Mouse (Mus musculus): ENCODE results near the gene Pole3. TPM values are rescaled to one million over a fixed set of nuclear protein-coding genes. Genes with fewer than 3 reads are reported as not detected.

Gene Pole3
- polyA plus RNA-seq (2014; fragmentation: Illumina TruSeq; extraction: RNeasy Lipid Tissue Mini Kit (QIAGEN cat#74804); ENCODE audit: low read depth, low replicate concordance), result 75.5 TPM

GRCm38 (mm10) chr4:62524651-62525488, at the start of gene Pole3, which contains the start of gene 4933430I17Rik:
Gene Pole3, minus strand, starts transcription at chr4:62525068.
Gene 4933430I17Rik, plus strand, starts transcription at chr4:62525369.

GRCm38 (mm10) chr4:62559797-62560329, 35.0 kb upstream of the Pole3 start, which contains the start of gene Rgs3:
Gene Rgs3, plus strand, starts transcription at chr4:62559847.

GRCm38 (mm10) chr4:62519849-62520233, 5.0 kb downstream of the Pole3 start, which contains the start of gene Alad:
Gene Alad, minus strand, starts transcription at chr4:62519918.

GRCm38 (mm10) chr4:62503374-62503970, 21.4 kb downstream of the Pole3 start, which contains the start of gene Hdhd3:
Gene Hdhd3, minus strand, starts transcription at chr4:62503467.

GRCm38 (mm10) chr4:62479937-62480708, 44.7 kb downstream of the Pole3 start, which contains the start of gene Bspry:
Gene Bspry, plus strand, starts transcription at chr4:62480053.

Other genes with a start within 250 kb of the Pole3 start
- gene Fkbp15, start 164.5 kb downstream of the Pole3 start, polyA plus RNA-seq (2014; fragmentation: Illumina TruSeq; extraction: RNeasy Lipid Tissue Mini Kit (QIAGEN cat#74804); ENCODE audit: low read depth, low replicate concordance), result 17.0 TPM
- gene Slc31a1, start 164.3 kb downstream of the Pole3 start, polyA plus RNA-seq (2014; fragmentation: Illumina TruSeq; extraction: RNeasy Lipid Tissue Mini Kit (QIAGEN cat#74804); ENCODE audit: low read depth, low replicate concordance), result 147 TPM
- gene Cdc26, start 116.4 kb downstream of the Pole3 start, polyA plus RNA-seq (2014; fragmentation: Illumina TruSeq; extraction: RNeasy Lipid Tissue Mini Kit (QIAGEN cat#74804); ENCODE audit: low read depth, low replicate concordance), result 68.4 TPM
- gene Prpf4, start 116.3 kb downstream of the Pole3 start, polyA plus RNA-seq (2014; fragmentation: Illumina TruSeq; extraction: RNeasy Lipid Tissue Mini Kit (QIAGEN cat#74804); ENCODE audit: low read depth, low replicate concordance), result 29.9 TPM
- not detected for gene Rnf183, start 89.8 kb downstream of the Pole3 start, polyA plus RNA-seq (2014; fragmentation: Illumina TruSeq; extraction: RNeasy Lipid Tissue Mini Kit (QIAGEN cat#74804); ENCODE audit: low read depth, low replicate concordance)
- gene Wdr31, start 54.2 kb downstream of the Pole3 start, polyA plus RNA-seq (2014; fragmentation: Illumina TruSeq; extraction: RNeasy Lipid Tissue Mini Kit (QIAGEN cat#74804); ENCODE audit: low read depth, low replicate concordance), result 1.0 TPM
- 0.35 TPM for gene Bspry, start 45.0 kb downstream of the Pole3 start, polyA plus RNA-seq (2014; fragmentation: Illumina TruSeq; extraction: RNeasy Lipid Tissue Mini Kit (QIAGEN cat#74804); ENCODE audit: low read depth, low replicate concordance)
- gene Hdhd3, start 21.6 kb downstream of the Pole3 start, polyA plus RNA-seq (2014; fragmentation: Illumina TruSeq; extraction: RNeasy Lipid Tissue Mini Kit (QIAGEN cat#74804); ENCODE audit: low read depth, low replicate concordance), result not detected
- 1.2 TPM for gene Alad, start 5.2 kb downstream of the Pole3 start, polyA plus RNA-seq (2014; fragmentation: Illumina TruSeq; extraction: RNeasy Lipid Tissue Mini Kit (QIAGEN cat#74804); ENCODE audit: low read depth, low replicate concordance)
- gene 4933430I17Rik, start 301 bp upstream of the Pole3 start, polyA plus RNA-seq (2014; fragmentation: Illumina TruSeq; extraction: RNeasy Lipid Tissue Mini Kit (QIAGEN cat#74804); ENCODE audit: low read depth, low replicate concordance), result not detected
- 2.5 TPM for gene Rgs3, start 34.8 kb upstream of the Pole3 start, polyA plus RNA-seq (2014; fragmentation: Illumina TruSeq; extraction: RNeasy Lipid Tissue Mini Kit (QIAGEN cat#74804); ENCODE audit: low read depth, low replicate concordance)